Mouse (Mus musculus): Measurements from ENCODE around the gene Cdk5rap2.

DNA sequence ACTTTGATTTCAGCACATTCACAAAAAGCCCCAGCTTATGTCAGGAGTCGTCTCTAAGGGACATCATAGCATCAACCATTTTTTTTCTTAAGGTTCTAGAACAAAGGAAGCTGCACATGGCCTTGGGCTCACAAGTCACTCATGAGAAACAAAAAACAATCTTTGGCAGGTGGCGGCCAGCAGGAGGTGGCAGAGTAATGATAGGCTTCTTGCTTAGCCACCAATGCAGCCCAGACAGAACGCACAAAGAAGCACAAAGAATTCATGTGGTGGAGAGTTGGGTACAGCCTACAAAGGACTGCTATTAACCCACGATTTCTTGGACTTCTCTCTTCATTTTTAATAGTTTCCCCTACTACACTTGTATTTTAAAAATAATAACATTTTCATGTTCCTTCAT is 32.9 kb downstream of the Cdk5rap2 start:
- TF ChIP-seq CTCF (IDR thresholded peaks at IDR 0.05; ENCODE audit: low read depth), result no peak
- no peak for TF ChIP-seq EP300 (IDR thresholded peaks at IDR 0.05; ENCODE audit: low read depth)
